Mouse (Mus musculus) heart, embryonic 13.5 days (tissue): Measurements from ENCODE around the gene Zfp58. TPM values are rescaled to one million over a fixed set of nuclear protein-coding genes. Genes with fewer than 3 reads are reported as not detected.
A peak's percentile ranks its signal among the peaks of the same experiment; 100 is the strongest.
"Not testable (repeated sequence)": the region's sequence is repeated elsewhere in the genome, so short reads cannot be mapped to it uniquely, and the experiment has no call there.

Source experiments
- ATAC-seq: fragments of 200-750 bp; cut with Nextera tagmentation; 2 replicates; pipeline ENCODE4 v1.8.0; 2017; ENCODE audit warnings: moderate TSS enrichment; ENCODE audit not compliant: insufficient number of reproducible peaks, low FRiP score, low TSS enrichment; ENCODE audit errors: extremely low read depth
- H3K27ac ChIP-seq: fragments of 300-500 bp; sonication (generic); replicated peaks from 2 replicates; pipeline ENCODE4 v1.5.1; 2015; ENCODE audit warnings: moderate library complexity, mild to moderate bottlenecking, inconsistent platforms
- H3K27me3 ChIP-seq: fragments of 300-500 bp; sonication (generic); replicated peaks from 2 replicates; pipeline ENCODE4 v1.6.1; 2015; ENCODE audit warnings: mild to moderate bottlenecking, inconsistent platforms
- H3K36me3 ChIP-seq: fragments of 300-500 bp; sonication (generic); 2 replicates; pipeline ENCODE4 v1.6.1; 2015; ENCODE audit warnings: mild to moderate bottlenecking, inconsistent platforms
- H3K4me1 ChIP-seq: fragments of 300-500 bp; sonication (generic); 2 replicates; pipeline ENCODE4 v1.6.1; 2015; ENCODE audit warnings: inconsistent platforms
- H3K4me2 ChIP-seq: fragments of 300-500 bp; sonication (generic); 2 replicates; pipeline ENCODE4 v1.6.1; 2015; ENCODE audit warnings: inconsistent platforms, mild to moderate bottlenecking, moderate library complexity
- H3K4me3 ChIP-seq: fragments of 300-500 bp; sonication (generic); 2 replicates; pipeline ENCODE4 v1.5.1; 2015; ENCODE audit warnings: moderate library complexity, mild to moderate bottlenecking, inconsistent platforms
- H3K9ac ChIP-seq: fragments of 300-500 bp; sonication (generic); 2 replicates; pipeline ENCODE4 v1.6.1; 2015; ENCODE audit warnings: inconsistent platforms, mild to moderate bottlenecking, moderate library complexity
- H3K9me3 ChIP-seq: fragments of 300-500 bp; sonication (generic); 2 replicates; pipeline ENCODE4 v1.6.1; 2016; ENCODE audit warnings: inconsistent platforms
- WGBS: fragments of 180-500 bp; shearing (Covaris S2); methylation state at CpG from one replicate; pipeline ENCODE4 v1.1.7; 2015; ENCODE audit warnings: mixed read lengths; 5-methylcytosine and 5-hydroxymethylcytosine counted together
- polyA plus RNA-seq: library from polyadenylated mRNA; unstranded; fragments of >200 nt; fragmentation: Nextera tagmentation; extraction: Ambion mirVana; gene quantifications from 2 replicates; pipeline ENCODE4 v1.2.1, GENCODE M21; 2015

Gene Zfp58
- polyA plus RNA-seq, 1 experiment from 2014 or later, result 8.1 TPM

DNA sequence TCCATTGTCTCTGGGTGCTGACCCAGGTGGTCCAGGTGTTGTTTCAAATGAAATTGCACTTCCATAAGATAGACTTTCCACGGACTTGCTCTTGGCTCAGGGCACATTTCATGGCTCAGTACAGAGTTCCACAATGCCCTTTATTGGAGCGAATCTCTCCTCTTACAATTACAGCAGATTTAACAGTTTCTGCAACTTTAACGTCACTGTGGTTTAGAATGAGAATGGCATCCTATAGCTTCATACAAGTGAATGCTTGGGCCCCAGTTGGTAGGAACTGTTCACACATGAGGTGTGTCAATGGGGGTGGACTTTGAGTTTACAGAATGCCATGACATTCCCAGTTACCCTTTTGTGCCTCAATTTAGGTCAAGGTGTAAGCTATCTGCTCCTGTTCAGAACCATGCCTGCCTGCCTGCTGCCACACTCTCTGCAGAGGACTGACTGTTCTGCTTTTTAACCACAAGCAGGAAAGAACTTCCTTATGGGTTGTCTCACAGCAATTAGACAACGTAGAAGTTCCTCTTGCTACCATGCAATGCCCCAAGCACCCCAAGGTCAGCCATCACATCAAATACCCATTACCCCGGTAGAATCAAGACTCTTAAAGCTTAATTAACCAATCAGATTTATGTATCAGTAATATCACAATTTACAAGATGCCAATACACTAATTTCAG is 36.7 kb downstream of the Zfp58 start:
- H3K9ac ChIP-seq, H3K4me2 ChIP-seq, H3K36me3 ChIP-seq, H3K27ac ChIP-seq, H3K27me3 ChIP-seq, H3K4me1 ChIP-seq, ATAC-seq, H3K9me3 ChIP-seq, H3K4me3 ChIP-seq: not testable (repeated sequence)
- WGBS, result 78% methylated on average over 3 of the region's 5 CpGs

DNA sequence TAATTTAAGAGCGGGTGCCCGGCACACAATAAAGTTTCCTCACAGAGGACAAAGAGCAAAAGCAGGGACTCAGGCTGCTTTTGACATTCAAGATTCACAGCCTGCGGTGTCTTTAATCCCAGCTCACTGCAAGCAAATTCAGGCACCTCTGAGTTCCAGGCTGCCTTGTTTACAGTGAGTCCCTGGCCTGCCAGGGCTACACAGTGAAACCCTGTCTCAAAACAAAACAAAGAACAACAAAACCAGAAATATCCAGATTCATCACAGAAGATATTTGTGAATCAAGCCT is 48.4 kb downstream of the Zfp58 start:
- Histone ChIP-seq H3K4me3 (peak overlapping the region; percentile 71), H3K36me3 (peaks cover 19% of the 10 kb centered on the region), H3K27me3 (no peaks in the 10 kb centered on the region), H3K4me1 (peaks cover 4% of the 10 kb centered on the region), H3K4me2 (peak overlapping the region; percentile 76), H3K27ac (peak overlapping the region; percentile 70), H3K9ac (peak overlapping the region; percentile 84), H3K9me3 (no peaks in the 10 kb centered on the region)
- no peak for ATAC-seq
- WGBS, result 14% methylated on average over 3 of the region's 3 CpGs

DNA sequence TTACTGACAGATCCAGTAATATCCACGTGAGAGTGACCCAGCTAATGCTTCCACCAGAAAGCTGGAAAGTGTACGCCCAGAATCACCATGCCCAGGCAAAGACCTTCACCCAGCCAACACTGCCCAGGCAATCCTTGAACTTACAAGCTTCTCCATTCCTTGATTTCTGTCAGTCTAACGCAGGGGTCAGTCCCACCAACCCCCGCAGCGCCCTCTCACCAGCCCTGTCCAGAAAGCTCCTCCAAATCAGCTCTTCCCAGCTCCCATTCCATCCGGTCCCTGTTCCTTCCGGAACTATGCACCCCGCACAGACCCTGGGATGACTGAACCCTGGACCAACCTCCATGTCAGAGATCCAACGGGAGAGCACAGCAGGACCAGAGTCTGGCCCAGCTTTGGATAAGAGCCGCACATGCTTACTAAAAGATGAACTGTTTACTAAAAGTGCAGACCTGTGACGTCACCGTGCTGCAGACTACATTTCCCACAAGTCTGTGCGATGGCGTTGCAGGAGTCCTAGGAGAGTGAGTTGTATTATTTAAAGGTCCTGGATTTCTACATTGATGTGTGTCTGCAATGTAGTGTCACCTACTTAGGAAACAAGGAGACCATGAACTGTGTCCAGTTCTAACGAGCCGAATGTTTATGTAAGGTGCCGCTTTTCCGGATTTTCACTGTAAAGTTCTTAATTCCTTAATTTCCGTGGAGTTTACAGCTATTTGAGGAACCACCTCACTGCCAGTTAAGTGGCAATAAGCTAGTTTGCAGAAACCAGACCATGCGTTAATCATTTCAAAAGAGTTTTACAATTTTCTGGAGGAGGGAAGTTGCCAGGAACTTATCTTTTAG is 49.0 kb downstream of the Zfp58 start, which contains the start of gene Zfp874a:
TSS of gene Zfp874a (minus strand) at position 453 of the 849 bp plus-strand sequence.
- H3K4me1 ChIP-seq, result peaks cover 4% of the 10 kb centered on the region
- peak within 1 kb of the TSS; percentile 84 for H3K9ac ChIP-seq
- H3K36me3 ChIP-seq, result peaks cover 25% of the 10 kb centered on the region
- peak within 1 kb of the TSS; percentile 76 for H3K4me2 ChIP-seq
- ATAC-seq, result peak; percentile 85
- WGBS, result 2% methylated on average over 19 of the region's 20 CpGs
- no peaks in the 10 kb centered on the region for H3K9me3 ChIP-seq
- H3K27ac ChIP-seq, result peak within 1 kb of the TSS; percentile 70
- H3K27me3 ChIP-seq, result no peaks in the 10 kb centered on the region
- H3K4me3 ChIP-seq, result peak within 1 kb of the TSS; percentile 71

Other genes starting within 250 kb of the Zfp58 start
- 0.84 and 1.4 TPM in 2 replicates for gene Zfp458, start 222.1 kb downstream of the Zfp58 start, polyA plus RNA-seq
- gene Zfp457, start 194.1 kb downstream of the Zfp58 start, polyA plus RNA-seq, result 0.74 and 1.2 TPM in 2 replicates
- 1.6 TPM in 2 replicates for gene Zfp595, start 168.0 kb downstream of the Zfp58 start, polyA plus RNA-seq
- 0.39 and 0.49 TPM in 2 replicates for gene Gm28044, start 140.0 kb downstream of the Zfp58 start, polyA plus RNA-seq
- gene Zfp953, start 139.9 kb downstream of the Zfp58 start, polyA plus RNA-seq, result 0.56 and 0.69 TPM in 2 replicates
- 0.45 and 0.62 TPM in 2 replicates for gene Gm28041, start 124.8 kb downstream of the Zfp58 start, polyA plus RNA-seq
- 1.0 and 1.2 TPM in 2 replicates for gene Zfp456, start 124.7 kb downstream of the Zfp58 start, polyA plus RNA-seq
- gene Zfp429, start 100.7 kb downstream of the Zfp58 start, polyA plus RNA-seq, result 2.9 and 4.4 TPM in 2 replicates
- 0.28 and 0.31 TPM in 2 replicates for gene Zfp459, start 79.1 kb downstream of the Zfp58 start, polyA plus RNA-seq
- gene Zfp874a, start 48.9 kb downstream of the Zfp58 start, polyA plus RNA-seq, result 4.5 and 4.9 TPM in 2 replicates
- gene Zfp874b, start 16.3 kb downstream of the Zfp58 start, polyA plus RNA-seq, result 1.8 and 2.4 TPM in 2 replicates
- gene Gm26965, start 25.6 kb upstream of the Zfp58 start, polyA plus RNA-seq, result not detected in 2 replicates
- gene Zfp87, start 25.6 kb upstream of the Zfp58 start, polyA plus RNA-seq, result 13.3 and 15.4 TPM in 2 replicates
- gene Zfp748, start 53.3 kb upstream of the Zfp58 start, polyA plus RNA-seq, result 5.7 and 7.3 TPM in 2 replicates
- gene Zfp729b, start 109.2 kb upstream of the Zfp58 start, polyA plus RNA-seq, result 2.1 and 2.3 TPM in 2 replicates
- 0.29 TPM in 1 of 2 replicates, not detected in the other for gene Gm49345, start 137.2 kb upstream of the Zfp58 start, polyA plus RNA-seq
- 1.1 and 1.8 TPM in 2 replicates for gene Zfp729a, start 137.2 kb upstream of the Zfp58 start, polyA plus RNA-seq
- 6.7 and 7.8 TPM in 2 replicates for gene Zfp738, start 186.5 kb upstream of the Zfp58 start, polyA plus RNA-seq
- gene Zfp65, start 228.6 kb upstream of the Zfp58 start, polyA plus RNA-seq, result 3.7 and 4.4 TPM in 2 replicates